In genomic region chr14:118474226-118475099, GRCm38 (mm10) we compare ENCODE assay signal across 8 mouse cellular contexts.
A peak's percentile ranks its signal among the peaks of the same experiment; 100 is the strongest.
DNase-seq lines count a peak whose midpoint lies in the region; ATAC-seq and TF ChIP-seq lines count a peak whose summit lies in the region.

No protein-coding gene starts in this region.

- H3K4me1 ChIP-seq in kidney, embryonic 16.5 days (ENCODE audit: insufficient read depth, low read length) = peaks cover 14% of the 10 kb centered on the region
- H3K4me1 ChIP-seq in cortical plate, adult 2 months (ENCODE audit: control insufficient read depth, insufficient read depth, low read length) = peaks cover 1% of the 10 kb centered on the region; the same call in 1 of the 2 replicates
- peaks cover 26% of the 10 kb centered on the region for H3K4me1 ChIP-seq in hindbrain, embryonic 10.5 days (replicated peaks)
- H3K4me1 ChIP-seq in liver, embryonic 13.5 days (replicated peaks) = peaks cover 8% of the 10 kb centered on the region; the same call in 1 of the 2 replicates

- TF ChIP-seq POLR2A in cortical plate, adult 2 months (IDR thresholded peaks at IDR 0.05; ENCODE audit: extremely low read depth, insufficient read depth, low read length) = no peak

- H3K4me3 ChIP-seq in kidney, embryonic 16.5 days (ENCODE audit: low read length) = peak overlapping the region; percentile 57
- H3K4me3 ChIP-seq in cortical plate, adult 2 months (ENCODE audit: insufficient read depth, low read length) = peak overlapping the region; percentile 42
- peak overlapping the region; percentile 64 for H3K4me3 ChIP-seq in hindbrain, embryonic 10.5 days
- H3K4me3 ChIP-seq in liver, embryonic 13.5 days (replicated peaks) = peak overlapping the region; percentile 44

- no peak for DNase-seq in kidney, adult 11 months
- DNase-seq in hindbrain, embryonic 10.5 days (ENCODE audit: low spot score) = no peak
- no peak for DNase-seq in liver, embryonic 13.5 days
- no peak for DNase-seq in urinary bladder, postnatal 36 days (ENCODE audit: low spot score in 2 of 2)
- no peak for DNase-seq in thymus, postnatal 10 days (ENCODE audit: low spot score in 2 of 2)
- DNase-seq in frontal cortex, postnatal 25 days (ENCODE audit: low spot score in 2 of 2) = no peak

- 12% methylated on average over 26 of the region's 26 CpGs for WGBS in kidney, embryonic 16.5 days
- WGBS in hindbrain, embryonic 10.5 days = 14% methylated on average over 26 of the region's 26 CpGs
- WGBS in liver, embryonic 13.5 days (ENCODE audit: insufficient replicate concordance) = 23% methylated on average over 26 of the region's 26 CpGs

- TF ChIP-seq CTCF in cortical plate, adult 2 months (IDR thresholded peaks at IDR 0.05; ENCODE audit: extremely low read depth, insufficient read depth, low read length) = no peak

- peak overlapping the region; percentile 58 for H3K9ac ChIP-seq in kidney, embryonic 16.5 days (replicated peaks; ENCODE audit: low read length)
- H3K9ac ChIP-seq in liver, embryonic 13.5 days = no peak overlapping the region

- peaks cover 42% of the 10 kb centered on the region for H3K27me3 ChIP-seq in kidney, embryonic 16.5 days (ENCODE audit: insufficient read depth, low read length)
- H3K27me3 ChIP-seq in hindbrain, embryonic 10.5 days (ENCODE audit: insufficient read depth, poor library complexity, severe bottlenecking) = peaks cover 47% of the 10 kb centered on the region
- peaks cover 32% of the 10 kb centered on the region for H3K27me3 ChIP-seq in liver, embryonic 13.5 days

- 0 out of 2 replicates have a peak, but pooled peaks have one; percentile 40 for ATAC-seq in kidney, embryonic 16.5 days (ENCODE audit: low FRiP score, low TSS enrichment)
- ATAC-seq in liver, embryonic 13.5 days (ENCODE audit: low read depth) = no peak

- H3K27ac ChIP-seq in kidney, embryonic 16.5 days (ENCODE audit: low read length) = no peak overlapping the region
- H3K27ac ChIP-seq in cortical plate, adult 2 months (ENCODE audit: insufficient read depth, low read length) = no peak overlapping the region
- H3K27ac ChIP-seq in hindbrain, embryonic 10.5 days = peak overlapping the region; percentile 84
- no peak overlapping the region for H3K27ac ChIP-seq in liver, embryonic 13.5 days

- peak overlapping the region; percentile 95 for H3K4me2 ChIP-seq in kidney, embryonic 16.5 days (replicated peaks; ENCODE audit: low read depth, low read length)
- peak overlapping the region; percentile 59 for H3K4me2 ChIP-seq in liver, embryonic 13.5 days

- peaks cover 8% of the 10 kb centered on the region for H3K9me3 ChIP-seq in kidney, embryonic 16.5 days (ENCODE audit: low read length)
- peaks cover 4% of the 10 kb centered on the region; the same call in 1 of the 2 replicates for H3K9me3 ChIP-seq in hindbrain, embryonic 10.5 days
- H3K9me3 ChIP-seq in liver, embryonic 13.5 days (replicated peaks) = no peaks in the 10 kb centered on the region

- H3K36me3 ChIP-seq in kidney, embryonic 16.5 days (ENCODE audit: insufficient read depth, low read length) = no peaks in the 10 kb centered on the region
- H3K36me3 ChIP-seq in hindbrain, embryonic 10.5 days = no peaks in the 10 kb centered on the region
- no peaks in the 10 kb centered on the region for H3K36me3 ChIP-seq in liver, embryonic 13.5 days
